Mouse (Mus musculus): ENCODE results near the gene S100a5. TPM values are rescaled to one million over a fixed set of nuclear protein-coding genes. Genes with fewer than 3 reads are reported as not detected.

Gene S100a5
- total RNA-seq, 2 experiments from 2014 or later, result not detected

DNA sequence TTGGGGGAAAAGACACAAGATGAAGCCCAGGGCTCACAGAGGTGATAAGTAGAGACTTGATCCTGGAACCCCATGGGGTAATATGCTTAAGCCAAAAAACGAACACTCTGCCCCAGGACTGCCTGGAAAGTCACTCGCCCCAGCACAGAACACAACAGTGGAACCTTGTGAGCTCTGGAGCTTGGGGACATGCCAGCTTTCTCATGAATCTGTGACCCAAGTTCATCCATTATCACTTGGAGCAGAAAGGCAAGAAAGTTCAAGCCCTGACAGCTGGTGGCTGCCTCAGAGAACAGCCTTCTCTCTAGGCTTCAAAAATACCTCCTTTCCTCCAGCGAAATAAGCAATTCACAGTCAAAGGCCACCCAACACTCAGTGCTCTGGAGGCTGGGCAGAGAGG, 8.9 kb upstream of the S100a5 start:
- no peak for ATAC-seq (ENCODE audit: poor library complexity, severe bottlenecking)

DNA sequence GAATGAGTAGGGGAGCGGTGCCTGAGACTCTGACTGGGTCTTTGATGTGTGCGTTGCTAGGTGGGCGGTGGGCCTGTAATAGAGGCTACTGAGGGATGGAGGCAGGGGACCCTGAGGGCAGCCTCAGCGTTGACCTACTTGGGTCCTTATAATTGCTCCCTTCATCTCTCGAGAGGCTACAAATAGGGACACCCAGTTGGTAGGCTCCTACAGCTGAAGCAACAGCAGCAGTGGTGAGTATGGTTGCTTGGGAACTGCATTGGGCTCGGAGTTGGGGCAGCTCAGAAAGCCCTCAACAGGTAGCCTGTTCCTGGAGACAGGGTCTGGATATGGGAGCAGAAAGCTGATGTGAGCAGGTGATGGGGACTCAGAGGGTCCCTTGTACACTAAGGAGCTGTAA, 8.3 kb upstream of the S100a5 start:
- no peak for ATAC-seq (ENCODE audit: poor library complexity, severe bottlenecking)

DNA sequence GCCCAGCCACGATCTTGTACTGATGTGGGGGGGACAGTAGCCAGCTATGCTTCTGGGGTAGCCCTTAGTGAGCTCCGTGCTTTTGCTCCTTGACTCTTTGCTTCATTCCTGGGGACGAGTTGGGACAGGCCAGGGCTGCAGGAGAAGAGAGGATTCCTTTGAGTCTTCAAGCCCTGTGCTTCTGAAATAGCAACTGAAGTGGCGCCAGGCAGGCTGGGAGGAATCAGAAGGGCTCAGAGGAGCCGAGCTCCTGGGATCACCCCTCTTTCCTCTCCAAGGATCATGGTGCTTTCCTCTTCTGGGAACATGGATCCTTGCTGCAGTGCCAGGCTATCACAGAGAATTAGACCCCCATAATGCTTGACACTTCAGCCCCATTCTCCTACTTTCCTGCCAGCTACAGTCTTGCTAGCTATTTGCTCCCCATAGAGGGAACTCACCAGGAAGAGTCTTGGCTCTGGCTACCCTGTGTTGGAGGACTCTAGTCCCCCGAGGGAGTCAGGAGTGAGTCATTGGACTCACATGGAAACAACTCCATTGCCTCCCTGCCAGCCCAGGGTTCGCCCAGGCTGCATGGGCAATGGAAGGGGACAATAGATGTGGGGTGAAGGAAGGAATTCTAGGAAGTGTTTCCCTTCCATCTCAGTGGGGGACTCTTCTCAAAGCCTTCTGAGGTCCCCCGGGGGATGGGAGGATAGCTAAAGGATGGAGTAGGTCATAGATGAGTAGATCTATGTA, 7.7 kb upstream of the S100a5 start:
- no peak for ATAC-seq (ENCODE audit: poor library complexity, severe bottlenecking)

DNA sequence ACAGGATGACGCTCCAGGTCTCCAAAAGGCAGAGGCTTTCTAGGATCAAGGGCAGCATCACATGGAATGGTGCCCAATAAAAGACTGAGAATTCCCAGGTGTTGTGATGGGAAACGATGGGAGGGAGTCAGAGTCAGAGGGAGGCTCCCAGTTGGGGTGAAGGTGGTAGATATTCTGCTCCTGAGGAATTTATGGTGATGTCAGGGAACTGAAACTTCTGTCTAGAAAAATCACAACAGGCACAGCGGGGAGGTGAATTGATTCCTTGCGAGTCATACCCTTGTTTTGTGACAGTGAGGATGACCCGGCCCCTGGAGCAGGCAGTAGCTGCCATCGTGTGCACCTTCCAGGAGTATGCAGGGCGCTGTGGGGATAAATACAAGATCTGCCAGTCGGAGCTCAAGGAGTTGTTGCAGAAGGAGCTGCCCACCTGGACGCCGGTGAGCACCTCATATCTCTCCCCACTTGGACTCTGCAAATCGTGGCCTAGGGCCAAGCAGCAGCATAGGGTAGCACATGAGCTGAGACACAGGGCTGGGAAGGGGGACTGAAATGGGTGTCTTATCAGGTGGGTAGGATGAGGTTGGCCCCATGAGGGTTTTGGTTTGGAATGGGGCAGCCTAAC, 6.7 kb upstream of the S100a5 start, which contains the start of gene Gm42674:
Gm42674 (plus strand) TSS at position 419 of the 625 bp plus-strand sequence.
- ATAC-seq (ENCODE audit: poor library complexity, severe bottlenecking), result no peak

DNA sequence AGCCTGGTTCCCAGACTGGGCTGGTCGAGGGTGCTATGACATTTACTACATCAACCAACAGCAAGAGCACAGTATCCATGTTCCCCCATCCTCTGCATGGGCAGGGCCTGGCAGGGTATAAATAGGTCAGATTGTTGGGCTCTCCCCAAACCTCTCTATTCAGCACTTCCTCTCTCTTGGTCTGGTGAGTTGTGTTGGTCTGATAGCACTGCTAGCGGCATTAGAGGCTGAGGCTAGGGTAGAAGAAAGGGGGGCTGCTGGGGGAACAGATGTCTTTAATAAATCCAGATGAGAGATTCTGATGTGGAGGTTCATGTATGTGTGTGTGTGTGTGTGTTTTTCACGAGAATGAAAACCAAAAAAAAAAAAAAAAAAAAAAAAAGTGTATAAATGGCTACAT, 4.7 kb upstream of the S100a5 start, which contains the start of gene S100a4:
S100a4 (plus strand) TSS at position 149 of the 400 bp plus-strand sequence.
- peak; percentile 85 for ATAC-seq (ENCODE audit: poor library complexity, severe bottlenecking)

DNA sequence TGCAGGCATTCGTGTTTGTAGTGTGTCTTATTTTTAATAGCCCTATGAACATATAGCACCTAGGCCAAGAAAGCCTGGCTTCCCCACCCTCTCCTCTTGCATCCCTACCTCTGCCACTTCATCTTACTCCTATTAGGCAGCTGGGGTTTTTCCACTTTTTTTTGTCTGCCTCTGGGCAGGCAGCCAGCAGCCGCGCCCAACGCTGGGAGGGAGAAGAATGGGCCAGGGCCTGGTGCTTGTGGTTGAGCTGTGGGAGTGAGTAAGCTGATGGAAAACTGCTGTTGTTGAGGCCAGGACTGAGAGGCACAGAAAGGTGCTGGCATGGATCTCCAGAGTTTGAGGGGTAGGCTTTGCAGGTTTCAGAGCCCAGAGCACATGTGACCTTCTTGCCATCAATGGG, 3.9 kb upstream of the S100a5 start:
- ATAC-seq (ENCODE audit: poor library complexity, severe bottlenecking), result peak; percentile 53

DNA sequence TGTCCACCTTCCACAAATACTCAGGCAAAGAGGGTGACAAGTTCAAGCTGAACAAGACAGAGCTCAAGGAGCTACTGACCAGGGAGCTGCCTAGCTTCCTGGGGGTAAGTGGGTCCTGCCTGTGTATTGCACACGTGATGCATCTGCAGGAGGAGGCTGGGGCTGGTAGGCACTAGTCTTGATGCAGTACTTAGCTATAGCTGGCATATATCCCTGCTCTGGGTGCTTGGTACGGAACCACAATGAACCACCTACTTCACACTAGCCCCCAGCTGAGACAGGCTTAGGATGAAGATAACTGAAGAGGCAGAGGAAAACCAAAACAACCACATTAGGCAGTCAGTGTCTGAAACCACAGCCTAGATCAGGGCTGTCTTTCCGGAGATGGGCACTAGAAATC, 3.3 kb upstream of the S100a5 start:
- ATAC-seq (ENCODE audit: poor library complexity, severe bottlenecking), result peak; percentile 37

DNA sequence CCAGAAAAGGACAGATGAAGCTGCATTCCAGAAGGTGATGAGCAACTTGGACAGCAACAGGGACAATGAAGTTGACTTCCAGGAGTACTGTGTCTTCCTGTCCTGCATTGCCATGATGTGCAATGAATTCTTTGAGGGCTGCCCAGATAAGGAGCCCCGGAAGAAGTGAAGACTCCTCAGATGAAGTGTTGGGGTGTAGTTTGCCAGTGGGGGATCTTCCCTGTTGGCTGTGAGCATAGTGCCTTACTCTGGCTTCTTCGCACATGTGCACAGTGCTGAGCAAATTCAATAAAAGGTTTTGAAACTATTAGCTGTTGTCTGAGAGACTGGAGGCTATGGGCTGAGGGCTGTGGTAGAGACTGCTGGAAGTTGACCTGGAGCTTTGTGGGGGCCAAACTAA, 2.6 kb upstream of the S100a5 start:
- ATAC-seq (ENCODE audit: poor library complexity, severe bottlenecking), result no peak

DNA sequence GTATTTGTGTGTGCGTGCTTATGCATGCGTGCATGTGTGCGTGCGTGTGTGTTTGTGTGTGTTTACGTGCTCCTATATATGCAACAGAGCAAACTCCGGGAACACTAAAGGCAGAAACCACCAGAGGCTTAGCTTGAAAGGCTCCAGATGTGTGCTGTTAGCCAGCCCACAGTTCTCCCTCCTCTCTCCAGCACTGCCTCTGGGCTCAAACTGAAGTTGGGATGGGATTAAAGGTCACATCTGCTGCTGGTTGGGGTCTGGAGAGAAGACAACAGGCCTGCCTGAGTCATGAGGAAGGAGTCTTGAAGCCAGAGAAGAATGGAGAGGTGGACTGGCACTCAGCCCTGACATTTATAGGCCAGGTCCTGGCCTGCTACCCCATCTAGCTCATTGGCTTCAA, 2.1 kb upstream of the S100a5 start:
- ATAC-seq (ENCODE audit: poor library complexity, severe bottlenecking), result no peak

DNA sequence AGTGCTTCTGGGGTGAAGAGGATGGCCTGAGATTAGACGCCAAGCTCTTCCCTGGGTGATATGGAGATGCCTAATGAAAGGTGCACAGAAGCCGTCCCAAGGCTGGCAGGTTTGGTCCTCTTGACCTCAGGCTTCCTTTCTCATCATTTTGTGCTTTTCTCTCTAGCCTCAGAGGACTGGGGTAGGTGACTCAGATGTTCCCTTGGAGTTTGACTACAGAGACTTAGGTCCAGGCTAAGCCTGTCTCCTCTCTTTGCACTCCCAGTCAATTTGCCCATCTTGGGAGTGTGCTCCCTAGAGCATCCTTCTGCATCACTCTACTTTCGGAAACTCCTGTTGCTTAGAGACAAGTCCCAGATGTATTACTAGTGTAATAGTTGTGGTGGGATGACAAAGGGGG, 962 bp upstream of the S100a5 start:
- ATAC-seq (ENCODE audit: poor library complexity, severe bottlenecking), result no peak

DNA sequence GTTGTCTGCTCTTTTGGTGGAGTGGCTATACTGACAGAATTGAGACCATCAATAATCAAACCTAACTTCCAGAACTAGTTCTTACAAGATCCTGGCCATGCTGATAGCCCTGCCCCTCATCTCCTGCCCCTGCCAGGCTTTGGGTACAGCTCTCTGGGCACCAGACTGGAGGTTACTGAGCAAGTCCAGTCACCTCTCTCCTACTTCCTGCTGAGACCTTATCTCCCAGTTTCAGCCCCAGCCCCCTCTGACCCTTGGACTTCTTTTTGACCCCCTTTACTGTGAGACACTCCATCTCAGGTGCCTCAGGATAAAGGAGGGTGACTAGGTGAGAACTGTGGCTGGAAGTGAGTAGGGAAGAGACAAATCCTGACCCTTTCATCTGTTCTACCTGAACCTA, 779 bp downstream of the S100a5 start:
- no peak for ATAC-seq (ENCODE audit: poor library complexity, severe bottlenecking)

DNA sequence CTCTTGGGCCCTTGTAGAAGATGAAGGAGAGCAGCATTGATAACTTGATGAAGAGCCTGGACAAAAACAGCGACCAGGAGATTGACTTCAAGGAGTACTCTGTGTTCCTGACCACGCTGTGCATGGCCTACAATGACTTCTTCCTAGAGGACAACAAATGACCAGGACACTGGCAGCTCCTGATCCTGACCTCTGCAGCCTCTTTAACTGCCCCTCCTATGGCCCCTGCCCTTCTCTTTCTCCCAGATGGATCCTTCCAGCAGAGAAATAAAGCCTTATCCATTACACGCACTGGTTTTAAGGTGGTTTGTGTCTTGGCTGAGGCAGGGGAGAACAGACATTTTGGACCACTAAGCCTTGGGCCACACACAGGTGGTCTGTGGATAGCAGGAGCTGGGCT, 3.2 kb downstream of the S100a5 start:
- ATAC-seq (ENCODE audit: poor library complexity, severe bottlenecking), result no peak

DNA sequence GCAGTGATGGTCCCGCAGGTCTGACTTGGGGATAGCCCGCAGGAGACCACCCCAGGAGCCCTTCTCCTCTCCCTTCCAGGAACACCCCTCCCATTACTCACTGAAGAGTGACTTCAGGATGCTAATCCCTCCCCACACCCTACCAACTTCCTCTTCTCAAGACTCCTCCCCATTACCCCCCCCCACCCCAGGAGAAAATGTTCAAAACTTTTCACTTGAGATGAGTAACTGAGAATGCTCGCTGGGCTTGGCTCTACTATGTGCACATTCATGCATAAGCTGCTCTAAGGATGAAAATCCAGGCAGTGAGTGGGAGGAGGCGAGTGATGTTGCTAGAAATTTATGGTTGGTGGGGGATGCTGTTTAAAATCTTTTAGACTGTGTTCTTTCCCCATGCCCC, 3.7 kb downstream of the S100a5 start:
- peak; percentile 41 for ATAC-seq (ENCODE audit: poor library complexity, severe bottlenecking)

DNA sequence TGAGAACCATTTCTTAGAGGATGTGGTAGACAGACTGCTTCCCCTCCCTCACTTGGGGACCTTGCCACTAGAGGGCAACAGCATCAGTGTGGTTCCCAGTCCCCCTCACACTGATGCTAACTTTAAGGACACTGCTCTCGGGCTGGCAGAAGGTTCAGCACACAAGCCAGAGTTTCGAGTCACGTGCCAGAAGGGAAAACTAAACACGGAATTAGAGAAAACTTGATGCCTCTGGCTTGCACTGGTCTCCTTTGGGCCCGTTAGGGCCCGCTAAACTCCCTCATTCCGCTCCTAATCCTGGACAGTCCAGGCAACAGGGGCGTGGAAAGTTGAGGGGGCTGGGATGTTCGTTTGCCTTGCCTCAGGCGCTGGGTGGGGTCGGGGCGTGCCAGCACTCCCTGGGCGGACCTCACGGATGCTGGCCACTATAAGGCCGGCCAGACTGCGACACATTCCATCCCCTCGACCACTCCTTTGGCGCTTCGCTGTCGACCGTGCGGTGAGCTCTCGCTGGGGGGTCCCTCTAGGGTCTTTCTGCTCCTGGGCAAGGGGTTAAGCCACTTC, 4.5 kb downstream of the S100a5 start, which contains the start of gene S100a6:
S100a6 (plus strand) TSS at position 155 of the 564 bp plus-strand sequence.
- peak; percentile 77 for ATAC-seq (ENCODE audit: poor library complexity, severe bottlenecking)

DNA sequence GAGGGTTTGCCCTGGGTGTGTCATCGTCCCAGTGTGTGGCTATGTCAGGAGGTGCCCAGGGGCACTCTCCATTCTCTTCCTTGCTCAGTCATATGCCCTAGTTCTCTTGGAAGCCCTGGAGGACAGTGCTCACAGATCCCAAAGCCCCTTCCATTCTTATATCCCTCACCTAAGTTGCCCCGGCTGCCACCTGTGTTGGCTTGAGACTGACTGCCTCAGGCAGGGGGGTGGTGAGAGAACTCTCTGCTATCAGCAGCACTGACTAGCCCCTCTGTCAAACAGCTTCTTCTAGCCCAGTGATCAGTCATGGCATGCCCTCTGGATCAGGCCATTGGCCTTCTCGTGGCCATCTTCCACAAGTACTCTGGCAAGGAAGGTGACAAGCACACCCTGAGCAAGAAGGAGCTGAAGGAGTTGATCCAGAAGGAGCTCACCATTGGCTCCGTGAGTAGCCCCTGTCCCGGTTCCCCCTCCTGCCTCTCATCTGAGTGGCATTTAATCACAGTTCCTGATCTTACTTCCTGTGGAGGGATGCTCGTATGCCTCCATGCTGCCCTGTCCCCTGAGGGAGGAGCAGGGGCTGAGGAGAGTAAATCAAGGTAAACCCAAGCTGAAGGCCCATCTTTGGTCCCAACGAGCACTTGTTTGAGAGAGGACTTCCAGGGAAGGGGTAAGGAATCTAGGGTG, 5.3 kb downstream of the S100a5 start:
- 0 out of 2 replicates have a peak, but pooled peaks have one; percentile 19 for ATAC-seq (ENCODE audit: poor library complexity, severe bottlenecking)

DNA sequence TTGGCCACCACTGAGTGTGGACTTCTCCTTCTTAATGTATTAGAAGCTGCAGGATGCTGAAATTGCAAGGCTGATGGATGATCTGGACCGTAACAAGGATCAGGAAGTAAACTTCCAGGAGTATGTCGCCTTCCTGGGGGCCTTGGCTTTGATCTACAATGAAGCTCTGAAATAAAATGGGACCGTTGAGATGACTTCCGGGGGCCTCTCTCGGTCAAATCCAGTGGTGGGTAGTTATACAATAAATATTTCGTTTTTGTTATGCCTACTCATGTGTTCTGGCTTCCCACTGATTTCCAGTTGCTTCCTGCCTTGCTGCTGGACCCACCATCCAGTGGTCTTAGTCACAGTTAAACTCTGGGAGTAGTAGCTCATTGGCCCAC, 5.8 kb downstream of the S100a5 start:
- ATAC-seq (ENCODE audit: poor library complexity, severe bottlenecking), result no peak

DNA sequence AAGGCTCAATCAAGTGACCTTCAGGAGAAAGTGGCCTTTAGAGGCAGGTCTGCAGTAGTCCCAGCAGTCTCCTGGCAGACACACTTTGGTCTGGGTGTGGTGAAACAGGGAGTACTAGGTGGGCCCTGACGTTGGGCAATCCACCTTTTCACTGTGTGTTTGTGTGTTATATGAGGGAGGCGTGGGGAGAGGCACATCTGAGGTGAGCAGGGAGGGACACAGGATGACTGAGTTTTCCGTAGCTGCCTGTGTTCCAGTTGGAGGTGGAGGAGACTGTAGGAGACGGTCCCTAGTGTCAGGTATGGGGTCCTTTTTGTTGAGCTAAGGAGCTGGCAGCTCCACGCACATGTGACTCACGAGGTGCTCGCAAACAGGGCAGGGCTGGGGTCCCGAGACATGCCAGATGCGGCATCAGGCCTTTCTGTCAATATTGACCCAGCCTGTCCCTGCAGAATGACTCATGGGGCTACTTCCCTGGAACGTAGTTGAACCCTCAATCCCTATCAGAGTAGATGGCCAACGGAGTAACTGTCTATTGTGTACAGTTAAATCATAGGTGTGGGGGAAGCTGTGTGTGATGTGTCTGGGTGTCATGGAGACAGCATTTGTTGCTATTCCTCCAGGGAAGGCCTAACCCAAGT, 6.4 kb downstream of the S100a5 start:
- ATAC-seq (ENCODE audit: poor library complexity, severe bottlenecking), result no peak

DNA sequence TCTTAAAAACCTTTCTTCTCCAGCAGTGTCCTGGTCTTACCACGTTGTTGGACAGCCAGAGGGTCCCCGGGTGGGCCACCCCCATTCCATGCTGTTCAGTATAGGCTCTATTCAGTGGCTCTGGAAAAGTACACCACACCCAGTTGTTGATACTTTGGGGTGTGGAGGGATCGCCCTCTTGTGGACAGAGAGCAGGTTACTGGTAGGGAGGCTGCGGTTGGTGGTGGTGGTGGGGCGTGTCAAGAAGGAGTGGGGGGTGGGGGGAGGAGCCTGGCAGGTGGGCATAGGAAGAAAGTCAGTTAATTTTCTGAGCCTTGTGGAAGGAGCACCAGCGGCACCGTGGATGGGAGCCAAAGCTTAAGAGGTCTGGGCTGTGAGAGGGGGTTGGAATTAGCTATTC, 7.1 kb downstream of the S100a5 start:
- ATAC-seq (ENCODE audit: poor library complexity, severe bottlenecking), result peak; percentile 56

DNA sequence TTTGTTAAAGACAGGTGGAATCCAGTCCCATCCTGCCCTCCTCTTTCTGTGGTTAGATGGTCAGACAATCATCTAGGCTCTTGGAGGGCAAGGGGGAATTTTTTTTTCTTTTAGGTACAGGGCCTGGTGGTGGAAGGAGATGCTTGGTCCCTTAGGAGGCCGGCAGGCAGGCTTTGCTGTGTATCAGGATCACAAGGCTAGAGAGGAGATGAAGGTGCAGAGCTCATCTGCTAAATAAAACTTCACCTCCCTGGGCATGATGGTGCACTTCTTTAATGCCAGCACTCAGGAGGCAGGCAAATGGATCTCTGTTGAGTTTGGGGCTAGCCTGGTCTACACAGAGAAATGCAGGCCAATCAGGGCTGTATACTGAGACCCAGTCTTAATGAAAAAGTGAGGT, 7.6 kb downstream of the S100a5 start:
- ATAC-seq (ENCODE audit: poor library complexity, severe bottlenecking), result no peak

DNA sequence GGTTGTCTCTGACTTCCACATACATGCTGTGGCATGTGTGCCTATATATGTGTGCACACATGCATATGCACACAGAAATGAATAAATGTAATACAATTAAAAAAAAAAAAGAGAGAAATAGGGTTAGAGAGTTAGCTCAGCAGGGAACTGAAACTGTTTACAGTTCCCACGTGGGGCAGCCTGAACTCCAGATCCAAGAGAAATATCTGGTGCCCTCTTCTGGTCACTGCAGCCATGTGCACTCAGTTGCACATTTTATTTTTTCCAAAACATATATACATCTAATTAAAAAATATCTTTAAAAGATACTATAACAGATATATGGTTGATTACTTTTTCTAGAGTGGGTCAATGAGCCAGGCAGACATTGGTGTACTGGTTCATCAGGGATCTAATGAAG, 9.3 kb downstream of the S100a5 start:
- peak; percentile 34; the same call in 1 of the 2 replicates for ATAC-seq (ENCODE audit: poor library complexity, severe bottlenecking)

DNA sequence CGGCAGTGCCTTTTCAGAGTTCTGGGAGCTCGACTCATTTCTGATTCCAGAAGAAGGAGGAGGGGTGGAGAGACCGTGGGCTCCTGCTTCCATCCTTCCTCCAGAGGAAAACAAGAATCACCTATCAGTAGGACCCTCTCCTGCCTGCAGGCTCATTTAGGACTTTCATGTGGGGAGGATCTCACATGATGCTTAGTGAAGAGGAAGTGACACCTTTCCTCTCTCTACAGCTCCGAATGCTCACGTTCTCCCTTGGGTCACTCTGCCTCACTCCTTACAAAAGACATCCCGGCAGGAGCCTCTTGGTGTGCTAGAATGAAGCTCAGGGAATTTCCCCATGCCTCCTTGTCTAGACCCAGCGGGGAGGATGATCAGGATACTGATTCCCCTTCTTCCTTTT, 13.2 kb downstream of the S100a5 start:
- ATAC-seq (ENCODE audit: poor library complexity, severe bottlenecking), result peak; percentile 35; the same call in 1 of the 2 replicates

Data from megakaryocyte, adult 5-6 weeks (primary cell).